Mouse (Mus musculus): ENCODE measurements around the gene Mtmr3. TPM values are rescaled to one million over a fixed set of nuclear protein-coding genes. Genes with fewer than 3 reads are reported as not detected.
A peak's percentile ranks its signal among the peaks of the same experiment; 100 is the strongest.

Mtmr3 gene
- total and polyA plus RNA-seq, 3 experiments: 29.1 to 31.9 TPM; not detected in 1

GRCm38 (mm10) chr11:4527132-4527531 is 67.5 kb downstream of the Mtmr3 start:
- peaks cover 4 to 5% of the 10 kb centered on the region in 2 experiments; a peak in 2 of 4 replicates for H3K4me1 ChIP-seq (ENCODE audit: control insufficient read depth in 1 of 2, insufficient read depth in 2 of 2, low read length in 2 of 2)
- H3K27me3 ChIP-seq (ENCODE audit: control insufficient read depth in 1 of 2, insufficient read depth in 2 of 2, low read length in 2 of 2): no peaks in the 10 kb centered on the region
- TF ChIP-seq ZNF384 (IDR thresholded peaks at IDR 0.05; ENCODE audit: low read depth, low read length) (no peak), TBP (IDR thresholded peaks at IDR 0.05; ENCODE audit: low read depth, low read length) (peak; percentile 15; the same call in 1 of the 2 replicates), USF2 (IDR thresholded peaks at IDR 0.05; ENCODE audit: borderline replicate concordance in 1 of 2, insufficient read depth in 1 of 2, low read depth in 1 of 2, low read length in 2 of 2) (no peak), BHLHE40 (IDR thresholded peaks at IDR 0.05; ENCODE audit: borderline replicate concordance, low read depth, low read length) (no peak), TCF12 (IDR thresholded peaks at IDR 0.05; ENCODE audit: low read depth, low read length) (no peak), EP300 (IDR thresholded peaks at IDR 0.05; ENCODE audit: low read depth in 1 of 2, low read length in 2 of 2) (no peak), HCFC1 (IDR thresholded peaks at IDR 0.05; ENCODE audit: low read depth, low read length) (no peak), POLR2AphosphoS2 (IDR thresholded peaks at IDR 0.05; ENCODE audit: low read length) (no peak), MAZ (IDR thresholded peaks at IDR 0.05; ENCODE audit: low read depth, low read length) (no peak), RAD21 (IDR thresholded peaks at IDR 0.05; ENCODE audit: low read depth, low read length) (no peak), POLR2AphosphoS5 (IDR thresholded peaks at IDR 0.05; ENCODE audit: borderline replicate concordance, low read depth, low read length) (no peak), SMC3 (IDR thresholded peaks at IDR 0.05; ENCODE audit: low read depth, low read length) (no peak), RCOR1 (IDR thresholded peaks at IDR 0.05; ENCODE audit: low read depth, low read length) (peak; percentile 43; the same call in 1 of the 2 replicates), TAL1 (IDR thresholded peaks at IDR 0.05; ENCODE audit: low read length) (no peak), ELF1 (IDR thresholded peaks at IDR 0.05; ENCODE audit: low read depth, low read length) (no peak)
- no peaks in the 10 kb centered on the region for H3K9me3 ChIP-seq (replicated peaks; ENCODE audit: insufficient read depth, low read length)
- H3K4me3 ChIP-seq (ENCODE audit: control insufficient read depth in 1 of 2, insufficient read depth in 1 of 2, low read depth in 2 of 2, low read length in 2 of 2): no peak overlapping the region
- H3K79me2 ChIP-seq (ENCODE audit: control insufficient read depth, insufficient read depth, low read length, poor library complexity): no peaks in the 10 kb centered on the region
- peak; percentile 79 for DNase-seq (ENCODE audit: low read depth, low spot score)
- peaks cover 14 to 23% of the 10 kb centered on the region in 2 experiments for H3K36me3 ChIP-seq (ENCODE audit: control insufficient read depth in 1 of 2, insufficient read depth in 2 of 2, low read length in 2 of 2)
- H3K9ac ChIP-seq (ENCODE audit: control insufficient read depth, low read depth, low read length, poor library complexity, severe bottlenecking): no peak overlapping the region
- H3K27ac ChIP-seq (ENCODE audit: control insufficient read depth, low read depth, low read length): no peak overlapping the region

DNA sequence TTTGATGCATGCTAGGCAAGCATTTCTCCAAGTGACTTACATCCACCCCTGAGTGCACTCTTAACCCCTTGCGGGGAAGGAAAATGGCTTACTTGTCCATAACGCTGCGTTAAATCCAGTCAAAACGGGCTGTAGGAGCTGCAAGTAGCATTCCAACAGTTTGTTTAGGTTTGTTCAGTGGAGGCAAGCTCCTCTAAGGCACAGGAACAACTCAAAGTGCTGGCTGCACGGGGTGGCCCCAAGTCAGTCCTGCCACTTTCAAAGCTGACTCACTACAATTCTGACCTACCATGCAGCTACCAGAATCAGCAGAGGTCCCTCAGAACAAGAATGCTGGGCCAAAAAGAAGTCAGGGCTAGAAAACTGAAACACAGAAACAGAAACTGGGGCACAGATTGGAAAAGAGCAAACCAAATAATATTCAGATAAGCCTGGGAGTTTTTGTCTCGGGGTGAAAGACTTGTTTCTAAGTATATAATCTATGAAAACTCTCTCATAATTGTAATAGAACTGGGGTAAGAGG is 72.5 kb downstream of the Mtmr3 start:
- Histone ChIP-seq H3K36me3 (ENCODE audit: control insufficient read depth in 1 of 2, insufficient read depth in 2 of 2, low read length in 2 of 2) (peaks cover 5 to 41% of the 10 kb centered on the region in 2 experiments), H3K27ac (ENCODE audit: control insufficient read depth, low read depth, low read length) (no peak overlapping the region)
- TF ChIP-seq MAFK (IDR thresholded peaks at IDR 0.05; ENCODE audit: borderline replicate concordance, low read depth, low read length) (no peak), NELFE (IDR thresholded peaks at IDR 0.05; ENCODE audit: low read depth, low read length) (no peak), USF1 (IDR thresholded peaks at IDR 0.05; ENCODE audit: low read depth, low read length) (no peak), UBTF (IDR thresholded peaks at IDR 0.05; ENCODE audit: borderline replicate concordance, insufficient read depth, low read depth, low read length) (no peak), USF2 (IDR thresholded peaks at IDR 0.05; ENCODE audit: borderline replicate concordance in 1 of 2, insufficient read depth in 1 of 2, low read depth in 1 of 2, low read length in 2 of 2) (no peak), CHD2 (IDR thresholded peaks at IDR 0.05; ENCODE audit: low read length) (no peak), MAZ (IDR thresholded peaks at IDR 0.05; ENCODE audit: low read depth, low read length) (no peak), RAD21 (IDR thresholded peaks at IDR 0.05; ENCODE audit: low read depth, low read length) (no peak), HCFC1 (IDR thresholded peaks at IDR 0.05; ENCODE audit: low read depth, low read length) (no peak), POLR2AphosphoS2 (IDR thresholded peaks at IDR 0.05; ENCODE audit: low read length) (no peak), TBP (IDR thresholded peaks at IDR 0.05; ENCODE audit: low read depth, low read length) (no peak), JUND (IDR thresholded peaks at IDR 0.05; ENCODE audit: low read depth, low read length) (no peak)

More for the DNA sequence above, 72.5 kb downstream of the Mtmr3 start:
- Histone ChIP-seq H3K79me2 (ENCODE audit: control insufficient read depth, insufficient read depth, low read length, poor library complexity) (no peaks in the 10 kb centered on the region), H3K27me3 (ENCODE audit: control insufficient read depth in 1 of 2, insufficient read depth in 2 of 2, low read length in 2 of 2) (no peaks in the 10 kb centered on the region), H3K9me3 (replicated peaks; ENCODE audit: insufficient read depth, low read length) (no peaks in the 10 kb centered on the region), H3K4me1 (ENCODE audit: control insufficient read depth in 1 of 2, insufficient read depth in 2 of 2, low read length in 2 of 2) (peaks cover 0 to 5% of the 10 kb centered on the region in 2 experiments; a peak in 2 of 4 replicates), H3K4me3 (ENCODE audit: control insufficient read depth in 1 of 2, insufficient read depth in 1 of 2, low read depth in 2 of 2, low read length in 2 of 2) (no peak overlapping the region), H3K9ac (ENCODE audit: control insufficient read depth, low read depth, low read length, poor library complexity, severe bottlenecking) (no peak overlapping the region)
- no peak for DNase-seq (ENCODE audit: low read depth, low spot score)

Measured in MEL (cell line).